Mouse (Mus musculus) left cerebral cortex, adult 2 months (tissue): ENCODE data around the gene Rnf130. TPM values are rescaled to one million over a fixed set of nuclear protein-coding genes. Genes with fewer than 3 reads are reported as not detected.

Experiments used
- DNase-seq, 2 experiments: peaks; one replicate each; pipeline ENCODE4 v3.0.0; 2021 to 2022; ENCODE audit warnings: low spot score in 2 of 2, mixed read lengths in 1 of 2; ENCODE audit errors: extremely low spot score in 1 of 2
- H3K27ac ChIP-seq: fragments of 200-600 bp; 2 replicates; pipeline ENCODE4 v1.8.1; 2022
- H3K4me3 ChIP-seq: fragments of 200-600 bp; 2 replicates; pipeline ENCODE4 v1.8.1; 2022
- CTCF ChIP-seq: fragments of 200-600 bp; IDR thresholded peaks from 2 replicates; pipeline ENCODE4 v1.8.1; 2022; ENCODE audit warnings: antibody characterized with exemption, mild to moderate bottlenecking, moderate library complexity
- intact Hi-C: fragments of 180-260 bp; cut with DNase I; formaldehyde crosslinking; loops from one replicate; pipeline ENCODE4 v1.15.1; 2025
- total RNA-seq, 2 experiments: library from RNA; stranded (reverse); gene quantifications; 2 replicates each; pipeline ENCODE4 v1.2.3; 2021

The Rnf130 gene
- total RNA-seq, 2 experiments from 2014 or later = 91.9 to 95.4 TPM

DNA sequence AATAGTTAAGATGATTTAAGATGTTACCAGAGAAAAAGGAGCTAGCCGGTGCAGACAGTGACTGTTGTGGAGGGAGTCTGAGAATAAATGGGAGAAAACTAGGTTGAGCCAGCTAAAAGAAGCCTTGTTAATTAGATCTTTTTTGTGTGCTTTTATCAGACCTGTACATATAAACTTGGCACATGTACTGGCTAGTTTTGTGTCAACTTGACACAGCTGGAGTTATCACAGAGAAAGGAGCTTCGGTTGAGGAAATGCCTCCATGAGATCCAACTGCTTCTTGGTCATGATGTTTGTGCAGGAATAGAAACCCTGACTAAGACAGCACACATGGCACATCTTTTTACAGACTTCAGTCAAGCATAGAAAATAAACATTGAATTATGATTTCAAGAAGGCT lies 32.6 kb downstream of the Rnf130 start:
- no peak for TF ChIP-seq CTCF
- H3K4me3 ChIP-seq = no peak overlapping the region
- no peak overlapping the region for H3K27ac ChIP-seq
- DNase-seq = no peak
- intact Hi-C loops = no loop called here

DNA sequence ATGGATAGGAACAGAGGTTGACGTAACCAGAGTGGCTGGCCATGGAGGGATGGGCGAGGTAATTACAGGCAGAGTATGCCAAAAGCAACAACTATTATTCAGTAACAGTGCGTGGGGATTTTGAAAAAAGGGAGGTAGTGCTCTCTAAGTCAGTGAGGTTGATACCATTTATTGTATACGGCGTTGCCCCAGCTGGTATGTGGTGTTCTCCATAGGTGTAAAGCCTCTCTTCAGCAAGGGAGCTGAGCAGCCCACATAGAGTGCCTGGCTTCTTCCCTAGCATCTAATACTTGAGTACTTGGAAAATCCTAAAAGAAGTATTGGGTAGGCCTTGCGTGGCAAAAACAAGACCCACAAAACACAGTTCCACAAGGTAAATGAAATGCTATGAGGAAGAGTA lies 33.1 kb downstream of the Rnf130 start:
- no peak for DNase-seq
- Histone ChIP-seq H3K4me3 (no peak overlapping the region), H3K27ac (0 out of 2 replicates have a peak overlapping the region, but pooled peaks have one; percentile 15)
- no peak for TF ChIP-seq CTCF
- intact Hi-C loops = no loop called here

DNA sequence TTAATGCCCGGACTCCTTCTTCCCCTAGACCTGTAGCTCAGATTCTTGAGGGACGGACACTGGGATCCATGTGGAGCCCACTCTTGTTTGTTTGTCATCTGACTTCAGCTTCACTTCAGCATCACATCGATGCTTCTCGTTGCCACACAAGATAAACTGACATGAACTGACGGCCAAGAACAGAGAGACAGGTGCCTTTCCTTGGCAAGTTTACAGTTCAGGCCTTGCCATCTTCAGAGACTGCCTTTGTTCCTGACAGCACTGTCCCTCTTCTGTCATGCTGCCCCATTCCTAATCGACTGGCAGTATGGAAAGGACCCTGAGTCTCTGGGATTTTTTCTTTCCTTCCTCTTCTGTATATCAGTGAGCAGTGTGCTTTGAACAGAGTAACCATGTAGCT lies 33.9 kb downstream of the Rnf130 start:
- no peak overlapping the region for H3K27ac ChIP-seq
- no peak overlapping the region for H3K4me3 ChIP-seq
- DNase-seq = no peak
- no peak for TF ChIP-seq CTCF
- intact Hi-C loops = no loop called here

DNA sequence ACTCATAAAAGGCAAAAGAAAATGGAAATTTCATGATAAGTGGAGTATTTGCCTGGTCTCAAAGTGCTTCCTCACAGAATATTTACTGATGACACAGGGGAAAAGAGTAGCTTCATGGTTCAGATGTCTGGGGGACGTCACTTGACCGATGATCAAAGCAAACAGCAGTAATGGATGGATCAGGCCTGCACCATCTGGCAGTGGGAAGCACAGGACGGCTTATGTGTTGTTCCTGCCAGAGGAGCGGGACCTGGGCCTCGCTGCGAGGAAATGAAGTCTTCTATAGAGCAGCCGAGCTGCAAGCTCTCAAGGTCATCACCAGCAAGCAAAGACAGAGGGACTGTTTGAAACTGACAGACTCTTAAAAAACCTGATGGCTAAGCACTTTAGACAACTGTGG lies 37.0 kb downstream of the Rnf130 start:
- no peak for TF ChIP-seq CTCF
- intact Hi-C loops = no loop called here
- Histone ChIP-seq H3K4me3 (no peak overlapping the region), H3K27ac (no peak overlapping the region)
- DNase-seq = no peak

DNA sequence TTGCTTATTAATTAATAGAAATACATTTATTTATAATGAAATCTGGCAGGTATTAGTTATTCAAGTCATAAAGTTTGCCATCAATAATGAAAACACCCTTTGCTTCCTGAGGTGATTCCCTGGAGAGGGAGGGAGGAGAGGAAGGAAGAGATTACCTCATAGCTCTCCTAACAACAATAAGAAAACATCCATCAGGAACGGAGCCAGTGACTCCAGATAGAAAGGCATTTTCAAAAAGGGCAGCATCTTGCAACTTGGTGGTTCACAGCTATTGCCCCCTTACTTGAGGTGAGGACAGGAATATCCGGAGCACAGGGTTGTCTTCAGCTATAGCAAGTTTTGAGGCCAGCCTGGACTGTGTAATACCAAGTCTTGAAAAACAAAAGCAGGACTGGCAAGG lies 40.9 kb downstream of the Rnf130 start:
- TF ChIP-seq CTCF = no peak
- no peak for DNase-seq
- no peak overlapping the region for H3K27ac ChIP-seq
- intact Hi-C loops = no loop called here
- H3K4me3 ChIP-seq = no peak overlapping the region

DNA sequence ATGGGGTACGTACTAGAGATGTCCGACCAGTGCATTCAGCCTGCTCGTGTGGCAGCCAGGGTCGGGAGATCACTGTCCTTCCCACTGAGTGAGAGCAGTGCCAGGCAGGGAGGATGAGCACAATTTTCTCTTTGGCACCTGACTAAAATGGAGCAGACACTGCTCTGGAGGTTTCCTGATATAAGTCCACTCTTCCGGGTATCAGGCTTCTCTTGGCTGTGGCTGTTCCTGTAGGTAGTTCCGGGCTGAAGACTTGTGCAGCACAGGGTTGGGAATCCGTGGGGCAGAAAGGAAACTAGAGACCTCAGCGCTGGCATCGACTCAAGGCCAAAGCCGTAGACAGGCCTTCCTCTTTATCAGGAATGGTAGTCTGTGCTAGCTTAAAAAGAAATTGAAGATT lies 48.7 kb downstream of the Rnf130 start:
- DNase-seq = no peak
- Histone ChIP-seq H3K27ac (no peak overlapping the region), H3K4me3 (no peak overlapping the region)
- intact Hi-C loops = no loop called here
- no peak for TF ChIP-seq CTCF

DNA sequence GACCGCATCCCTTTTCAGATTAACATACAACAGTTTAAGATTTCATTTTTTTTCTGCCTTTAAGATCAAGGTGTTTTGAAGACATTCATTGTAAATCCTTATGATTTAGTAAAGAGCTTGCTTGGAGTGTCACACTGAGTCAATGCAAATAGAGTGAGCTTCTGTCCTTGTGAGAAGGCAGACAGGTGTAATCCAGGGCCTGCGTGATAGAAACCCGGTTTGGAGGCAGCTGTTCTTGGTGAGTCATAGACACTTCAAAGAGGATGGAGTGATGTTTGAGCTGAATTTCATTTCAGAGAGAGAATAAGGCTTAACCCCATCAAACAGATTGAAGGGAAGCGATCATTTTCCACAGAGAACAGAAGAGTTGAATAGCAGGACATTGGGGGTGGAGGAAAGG lies 51.6 kb downstream of the Rnf130 start:
- intact Hi-C loops = no loop called here
- DNase-seq = no peak
- Histone ChIP-seq H3K27ac (no peak overlapping the region), H3K4me3 (no peak overlapping the region)
- TF ChIP-seq CTCF = no peak

DNA sequence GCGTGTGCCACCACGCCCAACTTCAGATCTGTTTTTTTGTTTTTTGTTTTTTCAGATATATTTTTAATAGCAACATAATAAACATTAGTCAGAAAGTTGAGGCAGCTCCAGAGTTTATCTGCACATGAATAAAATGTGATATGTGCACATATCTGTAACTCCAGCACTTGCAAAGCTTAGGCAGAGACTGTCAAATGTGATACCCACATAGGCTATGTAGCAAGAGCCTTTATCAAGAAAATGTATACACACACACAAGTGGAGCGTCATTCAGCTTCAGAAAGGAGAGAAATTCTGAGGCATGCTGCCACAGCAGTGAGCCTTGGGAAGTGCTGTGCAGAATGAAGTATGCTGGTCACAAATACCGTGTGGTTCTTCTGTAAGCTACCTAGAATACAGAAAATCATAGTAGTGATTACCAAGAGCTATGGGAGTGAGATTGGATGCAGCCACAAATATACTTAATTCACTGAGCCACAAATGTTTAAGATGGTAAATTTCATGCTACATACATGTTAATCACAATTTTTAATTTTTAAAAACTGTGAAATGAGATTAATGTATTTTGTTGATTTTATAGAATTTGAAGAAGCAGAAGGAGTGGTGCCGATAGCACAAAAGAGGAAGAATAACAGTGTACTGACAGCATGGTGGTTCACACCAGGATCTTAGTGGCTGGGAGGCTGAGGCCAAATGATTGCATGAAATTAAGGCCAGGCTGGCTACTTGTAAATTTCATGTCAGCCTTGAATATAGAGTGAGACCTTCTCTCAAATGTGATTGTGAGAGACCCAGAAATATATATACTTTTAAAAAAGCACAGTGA lies 56.4 kb downstream of the Rnf130 start:
- H3K4me3 ChIP-seq = no peak overlapping the region
- no peak for TF ChIP-seq CTCF
- no peak overlapping the region for H3K27ac ChIP-seq
- no peak for DNase-seq
- intact Hi-C loops = no loop called here

DNA sequence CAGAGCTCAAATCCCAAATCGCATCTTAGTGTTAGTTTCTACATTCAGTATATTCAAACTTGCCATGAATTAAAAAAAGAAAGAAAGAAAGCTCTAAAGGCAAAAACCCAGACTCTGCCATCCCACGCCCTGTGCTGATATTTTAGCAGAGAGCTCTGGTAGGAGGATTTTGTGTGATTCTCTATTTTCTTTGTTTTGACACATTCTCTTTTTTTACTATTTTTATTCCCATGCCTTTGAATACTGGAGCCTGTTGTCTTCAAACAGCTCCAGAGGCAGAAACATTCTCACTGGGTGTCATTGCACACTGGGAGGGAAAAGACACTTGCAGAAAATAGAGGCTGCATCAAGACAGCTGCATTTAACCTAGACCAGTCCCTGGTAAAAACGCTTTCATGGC lies 61.1 kb downstream of the Rnf130 start:
- no peak for TF ChIP-seq CTCF
- intact Hi-C loops = loop anchor here (5.0 kb wide), 1 partner anchor 59 kb away; the partner anchor contains the start of gene Rnf130
- no peak for DNase-seq
- H3K4me3 ChIP-seq = no peak overlapping the region
- peak overlapping the region; percentile 69 for H3K27ac ChIP-seq

DNA sequence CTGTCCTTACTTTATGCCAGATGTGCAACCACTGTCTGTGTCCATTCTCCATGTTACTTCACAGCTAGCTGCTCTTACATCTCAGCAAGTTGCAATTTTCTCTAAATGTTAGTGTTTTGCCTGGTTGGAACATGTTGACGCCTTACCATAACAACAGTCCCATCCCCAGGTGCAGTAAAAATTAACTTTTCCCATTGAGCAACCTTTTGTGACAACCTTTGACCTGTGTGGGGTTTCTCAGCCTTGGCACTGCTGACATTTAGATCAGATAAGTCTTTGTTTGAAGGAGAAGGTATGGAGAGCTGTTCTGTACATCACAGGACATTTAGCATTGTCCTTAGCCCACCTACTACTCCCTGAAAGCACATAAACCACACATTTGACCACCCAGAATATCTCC lies 64.7 kb downstream of the Rnf130 start:
- DNase-seq = no peak
- Histone ChIP-seq H3K4me3 (no peak overlapping the region), H3K27ac (no peak overlapping the region)
- TF ChIP-seq CTCF = no peak
- intact Hi-C loops = loop anchor here (5.0 kb wide), 1 partner anchor 63 kb away; the partner anchor contains the start of gene Rnf130

DNA sequence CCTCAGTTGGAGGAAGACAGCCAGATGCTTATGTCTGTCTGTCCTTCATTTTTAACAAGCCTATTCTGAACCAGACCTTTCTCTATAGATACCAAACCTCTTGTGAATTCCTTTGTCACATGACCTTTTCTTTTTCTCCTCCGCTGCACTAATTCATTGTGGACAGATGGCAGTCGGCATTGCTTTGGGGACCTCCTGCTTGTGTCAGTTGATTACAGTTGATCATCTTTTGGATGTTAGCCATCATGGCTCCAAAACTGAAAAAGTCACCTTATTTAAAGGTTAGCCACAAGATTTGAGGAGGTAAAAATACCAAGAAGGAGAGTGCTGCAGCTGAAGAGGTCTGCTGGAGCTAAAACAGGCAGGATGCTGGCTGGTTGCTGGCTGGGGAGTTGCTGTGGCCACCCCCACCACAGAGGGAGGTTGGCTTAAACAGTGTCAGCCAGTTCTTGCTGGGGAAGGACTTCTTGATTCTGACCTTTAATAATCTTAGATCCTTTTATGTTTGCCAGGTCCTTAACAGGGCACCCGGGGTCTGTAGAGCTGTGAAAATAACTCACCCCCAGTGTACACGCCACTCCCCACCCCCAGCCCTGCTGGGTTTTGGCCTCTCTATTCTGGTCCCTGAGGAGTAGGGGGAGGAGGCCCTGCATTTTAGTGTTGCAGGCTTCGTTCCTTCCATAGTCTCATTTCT lies 66.0 kb downstream of the Rnf130 start:
- DNase-seq = no peak
- peak overlapping the region; percentile 67 for H3K27ac ChIP-seq
- TF ChIP-seq CTCF = no peak
- H3K4me3 ChIP-seq = no peak overlapping the region
- intact Hi-C loops = no loop called here

DNA sequence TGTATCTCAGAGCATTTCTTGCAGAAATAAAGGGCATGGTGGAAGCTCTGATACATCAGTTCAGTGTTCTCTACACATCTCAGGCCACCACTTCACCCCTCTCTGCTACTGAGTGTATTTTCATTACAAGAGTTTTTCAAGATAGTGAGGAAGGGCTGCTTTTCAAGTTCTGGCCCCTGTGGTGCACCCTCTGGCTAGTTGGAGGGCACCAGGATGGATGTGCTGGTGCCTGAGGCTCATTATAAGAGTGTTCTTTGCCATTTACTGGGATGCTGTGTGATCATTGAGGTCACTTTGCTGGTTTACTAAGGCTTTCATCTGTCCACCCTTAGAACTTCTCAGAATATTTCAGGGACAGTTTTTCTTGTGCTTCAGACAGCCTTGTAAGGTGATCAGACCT lies 66.5 kb downstream of the Rnf130 start:
- Histone ChIP-seq H3K27ac (peak overlapping the region; percentile 67; the same call in 1 of the 2 replicates), H3K4me3 (no peak overlapping the region)
- no peak for DNase-seq
- TF ChIP-seq CTCF = no peak
- intact Hi-C loops = no loop called here

DNA sequence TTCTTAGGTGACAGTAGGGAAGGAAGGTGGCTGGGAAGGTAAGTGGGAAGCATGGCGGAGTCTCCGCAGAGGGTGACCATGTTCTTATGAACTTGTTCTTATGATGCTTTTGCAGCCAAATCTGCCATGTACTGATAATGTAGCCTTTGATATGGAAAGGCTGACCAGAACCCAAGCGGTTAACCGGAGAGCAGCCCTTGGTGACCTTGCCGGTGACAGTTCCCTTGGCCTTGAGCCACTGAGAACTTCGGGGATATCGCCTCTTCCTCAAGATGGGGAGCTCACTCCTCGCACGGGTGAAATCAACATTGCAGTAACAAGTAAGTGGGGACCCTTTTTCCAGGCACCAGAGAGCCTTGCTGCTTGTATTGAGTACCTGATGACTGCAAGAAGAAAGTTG lies 70.5 kb downstream of the Rnf130 start:
- H3K4me3 ChIP-seq = no peak overlapping the region
- intact Hi-C loops = no loop called here
- DNase-seq = no peak
- no peak for TF ChIP-seq CTCF
- H3K27ac ChIP-seq = no peak overlapping the region
